Mouse (Mus musculus): ENCODE measurements at regions not wholly inside any gene's neighbourhood (a gene's known extent, or its start where the extent isn't known, plus 50 kb on each side); places are given as distances from the start of the nearest gene placed in this dataset.

- DNase-seq (ENCODE audit: low spot score): peak; percentile 41
Observed at GRCm38 (mm10) chr15:7459992-7460820, 62.0 kb upstream of the Egflam start.

- no peak for DNase-seq (ENCODE audit: low spot score)
Observed at GRCm38 (mm10) chr15:7462549-7462948, 64.4 kb upstream of the Egflam start.

- no peak for DNase-seq (ENCODE audit: low spot score)
Observed at GRCm38 (mm10) chr15:7463444-7464350, 65.5 kb upstream of the Egflam start.

- DNase-seq (ENCODE audit: low spot score): no peak
Observed at GRCm38 (mm10) chr15:7480211-7480610, 82.0 kb upstream of the Egflam start.

GRCm38 (mm10) chr15:7480792-7481210 is 82.6 kb upstream of the Egflam start:
- no peak for DNase-seq (ENCODE audit: low spot score)

GRCm38 (mm10) chr15:7483686-7484085 is 85.5 kb upstream of the Egflam start:
- DNase-seq (ENCODE audit: low spot score): no peak

GRCm38 (mm10) chr15:7491091-7491490 is 92.9 kb upstream of the Egflam start:
- no peak for DNase-seq (ENCODE audit: low spot score)

- no peak for DNase-seq (ENCODE audit: low spot score)
Observed at GRCm38 (mm10) chr15:7493126-7493669, 95.0 kb upstream of the Egflam start.

- DNase-seq (ENCODE audit: low spot score): no peak
Observed at GRCm38 (mm10) chr15:7497852-7498251, 99.7 kb upstream of the Egflam start.

GRCm38 (mm10) chr15:7508535-7508934 is 110.3 kb upstream of the Egflam start:
- no peak for DNase-seq (ENCODE audit: low spot score)

GRCm38 (mm10) chr15:7514743-7515273 is 116.6 kb upstream of the Egflam start:
- no peak for DNase-seq (ENCODE audit: low spot score)

GRCm38 (mm10) chr15:7521611-7522010 is 123.4 kb upstream of the Egflam start:
- DNase-seq (ENCODE audit: low spot score): no peak

- no peak for DNase-seq (ENCODE audit: low spot score)
Observed at GRCm38 (mm10) chr15:7522902-7523786, 124.9 kb upstream of the Egflam start.

GRCm38 (mm10) chr15:7530959-7531588 is 132.9 kb upstream of the Egflam start:
- DNase-seq (ENCODE audit: low spot score): no peak

- DNase-seq (ENCODE audit: low spot score): no peak
Observed at GRCm38 (mm10) chr15:7537858-7538257, 139.7 kb upstream of the Egflam start.

GRCm38 (mm10) chr15:7553190-7553895 is 155.1 kb upstream of the Egflam start:
- no peak for DNase-seq (ENCODE audit: low spot score)

- DNase-seq (ENCODE audit: low spot score): no peak
Observed at GRCm38 (mm10) chr15:7554433-7554832, 156.2 kb upstream of the Egflam start.

- no peak for DNase-seq (ENCODE audit: low spot score)
Observed at GRCm38 (mm10) chr15:7563279-7563678, 165.1 kb upstream of the Egflam start.

- DNase-seq (ENCODE audit: low spot score): peak; percentile 45
Observed at GRCm38 (mm10) chr15:7563726-7564125, 165.5 kb upstream of the Egflam start.

GRCm38 (mm10) chr15:7572221-7572620 is 174.0 kb upstream of the Egflam start:
- no peak for DNase-seq (ENCODE audit: low spot score)
